Mouse (Mus musculus) retina, adult 2 months (tissue): ENCODE measurements around the gene Mcat.
"Not testable (repeated sequence)": the region's sequence is repeated elsewhere in the genome, so short reads cannot be mapped to it uniquely, and the experiment has no call there.

Experiments used
- DNase-seq: peaks from one replicate; pipeline ENCODE4 v3.0.0-alpha.2; 2012; ENCODE audit warnings: low read depth, low spot score

The Mcat gene

DNA sequence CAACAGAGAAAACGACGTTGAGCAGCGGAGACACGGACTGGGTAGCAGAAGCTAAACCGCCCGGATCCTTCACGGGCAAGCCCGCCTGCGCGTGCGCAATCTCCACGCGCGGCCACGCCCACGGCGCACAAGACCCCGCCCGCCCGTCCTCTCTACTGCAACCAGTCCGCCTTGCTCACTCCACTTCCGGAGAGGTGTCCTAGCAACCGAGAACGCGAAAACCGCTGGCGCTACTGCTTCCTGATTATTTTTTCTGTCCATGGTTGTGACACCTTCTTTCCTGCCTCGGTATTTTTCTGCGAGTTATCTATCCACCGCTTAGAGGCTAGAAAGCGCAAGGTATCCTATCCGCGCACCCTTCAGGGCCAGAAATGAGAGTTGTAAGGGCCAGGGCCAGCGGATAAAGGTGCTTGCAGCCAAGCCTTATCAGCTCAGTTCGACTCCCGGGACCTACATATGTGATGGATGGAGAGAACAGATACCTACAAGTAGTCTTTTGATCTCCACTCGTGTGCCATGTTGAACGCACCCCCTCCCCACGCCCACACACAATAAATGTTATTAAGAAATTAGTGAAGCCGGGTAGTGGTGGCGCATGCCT, 52.7 kb downstream of the Mcat start, which contains the start of gene Ttll1:
Gene Ttll1, minus strand, starts transcription at position 89 of the 601 bp plus-strand sequence.
- DNase-seq: peak; percentile 81

DNA sequence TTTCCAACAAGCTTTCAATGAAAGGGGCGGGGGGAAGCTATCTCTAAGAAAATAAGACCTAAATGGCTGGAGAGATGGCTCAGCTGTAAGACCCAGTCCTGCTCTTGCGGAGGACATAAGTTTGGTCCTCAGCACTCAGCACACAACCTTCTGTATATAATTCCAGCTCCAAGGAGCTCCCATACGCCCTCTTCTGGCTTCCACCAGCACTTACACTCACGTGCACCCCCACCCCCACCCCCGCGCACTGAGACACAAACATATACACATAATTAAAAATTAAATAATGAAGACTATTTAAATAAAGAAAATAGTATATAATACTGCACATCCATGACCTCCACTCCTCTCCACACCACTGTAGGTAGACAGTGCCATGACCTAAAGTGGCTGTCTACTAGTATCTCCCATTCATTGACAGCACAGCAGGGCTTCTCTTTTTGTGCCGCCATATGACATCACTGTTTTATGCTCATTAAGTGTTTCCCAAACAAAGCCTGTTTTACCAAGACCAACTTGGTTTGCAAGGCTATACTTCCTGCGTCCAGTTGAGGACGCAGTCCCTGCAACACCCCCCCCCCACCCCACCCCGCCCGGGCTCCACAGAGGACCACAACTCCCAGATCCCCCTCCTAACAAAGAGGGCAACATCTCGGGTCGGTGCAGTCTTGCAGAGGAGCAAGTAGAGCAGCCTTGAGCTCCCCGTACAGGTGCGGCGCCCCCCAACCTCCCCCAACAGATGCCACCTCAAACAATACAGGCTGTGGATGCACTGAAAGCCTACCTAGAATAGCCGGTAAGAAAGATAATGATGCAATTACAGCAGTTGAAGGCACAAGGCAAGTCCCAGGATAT, 53.4 kb downstream of the Mcat start:
- DNase-seq: no peak

DNA sequence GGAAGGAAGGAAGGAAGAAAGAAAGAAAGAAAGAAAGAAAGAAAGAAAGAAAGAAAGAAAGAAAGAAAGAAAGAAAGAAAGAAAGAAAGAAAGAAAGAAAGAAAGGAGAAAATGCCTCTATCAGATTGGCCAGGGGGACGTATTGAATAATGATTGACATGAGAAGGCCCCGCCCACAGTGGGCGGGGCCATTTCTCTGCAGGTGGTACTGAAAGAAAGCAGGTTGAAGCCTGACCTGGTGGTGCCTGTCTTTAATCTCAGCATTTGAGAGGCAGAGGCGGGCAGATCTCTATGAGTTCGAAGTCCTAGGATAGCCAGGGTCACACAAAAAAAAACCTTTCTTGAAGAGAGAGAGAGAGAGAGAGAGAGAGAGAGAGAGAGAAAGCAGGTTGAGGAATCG, 62.1 kb downstream of the Mcat start:
- DNase-seq: not testable (repeated sequence)

DNA sequence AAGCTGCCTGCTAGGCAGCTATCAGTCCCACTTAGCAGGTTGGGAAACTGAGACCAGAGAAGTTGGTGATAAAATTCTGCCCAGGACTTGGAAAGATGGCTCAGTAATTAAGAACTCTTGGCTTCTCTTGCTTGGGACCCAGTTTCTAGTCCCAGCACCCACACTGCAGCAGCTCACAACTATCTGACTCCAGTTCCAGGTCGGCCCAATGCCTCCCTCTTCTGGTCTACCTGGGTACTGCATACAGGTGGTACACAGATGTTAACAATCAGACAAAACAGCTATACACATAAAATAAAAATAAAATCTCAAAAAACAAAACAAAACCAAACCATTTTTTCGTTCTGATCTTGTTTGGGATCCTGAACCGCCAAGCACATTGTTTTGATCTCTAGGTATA, 63.2 kb downstream of the Mcat start:
- no peak for DNase-seq

DNA sequence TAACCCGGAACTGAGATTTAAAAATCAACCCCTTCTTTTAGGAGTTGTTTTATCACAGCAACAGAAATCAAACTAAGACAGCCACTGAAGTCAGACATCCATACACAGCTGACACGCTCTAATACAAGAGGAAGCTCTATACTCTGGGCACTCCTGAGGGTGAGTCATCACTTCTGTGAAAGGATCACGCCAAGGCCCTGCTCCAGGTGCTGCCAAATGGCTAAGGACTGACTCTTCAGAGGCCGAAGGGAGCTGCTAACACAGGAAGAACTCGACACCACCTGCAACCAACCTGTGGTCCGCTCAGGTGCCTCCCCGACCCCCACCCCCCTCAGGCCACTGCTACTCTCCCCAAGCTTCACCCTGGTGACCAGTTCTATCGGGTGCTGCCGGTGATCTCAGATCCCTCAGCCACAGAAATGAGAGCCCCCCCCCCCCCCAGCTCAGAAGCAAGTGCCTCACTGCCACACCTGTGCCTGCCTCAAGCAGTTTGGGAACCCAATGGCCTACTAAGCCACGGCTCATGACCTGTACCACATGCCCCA, 64.3 kb downstream of the Mcat start:
- DNase-seq: no peak

DNA sequence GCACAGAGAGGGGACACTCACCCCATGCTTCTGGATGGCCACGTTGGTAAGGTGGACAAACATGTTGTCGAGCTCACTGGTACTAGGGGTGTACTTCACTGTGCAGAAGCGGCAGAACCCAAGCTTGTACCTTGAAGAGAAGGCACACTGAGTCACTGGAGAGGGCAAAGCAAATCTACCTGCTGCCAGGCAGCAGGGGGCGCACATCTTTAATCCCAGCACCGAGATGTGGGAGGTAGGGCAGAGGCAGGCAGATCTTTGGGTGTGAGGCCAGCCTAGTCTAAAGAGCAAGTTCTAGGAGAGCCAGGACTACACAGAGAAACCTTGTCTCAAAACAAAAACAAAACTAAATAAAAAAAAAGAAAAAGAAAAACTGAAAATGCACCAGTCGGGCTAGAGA, 66.3 kb downstream of the Mcat start:
- no peak for DNase-seq
